Mouse (Mus musculus) natural killer cell, adult 2 months (primary cell): ENCODE data around the gene Ifngr2.

Source experiments
- DNase-seq, 2 experiments: peaks; one replicate each; pipeline ENCODE4 v3.0.0; 2022; ENCODE audit warnings: low spot score in 2 of 2

The Ifngr2 gene

DNA sequence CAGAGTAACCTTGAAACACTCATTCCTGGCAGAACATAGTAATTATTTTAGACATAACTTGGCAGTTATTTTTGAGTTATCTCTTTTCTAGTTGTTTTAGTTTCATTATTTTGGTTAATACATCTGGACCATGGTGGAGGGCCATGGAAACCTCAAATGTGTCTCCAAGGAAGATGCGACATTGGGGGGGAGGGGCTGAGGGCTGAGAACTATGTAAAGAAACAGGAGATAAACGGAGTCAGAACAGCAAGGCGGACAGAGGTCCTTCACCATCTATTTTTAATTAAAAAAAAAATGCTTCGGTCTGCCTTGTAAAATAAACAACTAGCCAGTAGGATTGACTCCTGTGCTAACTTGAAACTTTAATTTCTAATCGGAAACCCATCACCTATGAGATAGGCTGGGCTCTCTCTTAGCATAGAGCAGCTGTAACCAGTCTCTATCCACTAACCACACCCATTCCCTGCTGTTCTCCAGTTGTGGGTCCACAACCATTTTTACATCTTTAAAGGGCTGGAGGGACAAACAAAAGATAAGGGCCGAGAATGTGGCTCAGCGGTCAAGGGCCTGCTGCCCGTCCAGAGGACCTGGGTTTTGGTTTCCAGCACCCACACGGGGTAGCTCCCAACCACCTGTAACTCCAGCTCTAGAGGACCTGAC is 18.6 kb downstream of the Ifngr2 start:
- no peak for DNase-seq

DNA sequence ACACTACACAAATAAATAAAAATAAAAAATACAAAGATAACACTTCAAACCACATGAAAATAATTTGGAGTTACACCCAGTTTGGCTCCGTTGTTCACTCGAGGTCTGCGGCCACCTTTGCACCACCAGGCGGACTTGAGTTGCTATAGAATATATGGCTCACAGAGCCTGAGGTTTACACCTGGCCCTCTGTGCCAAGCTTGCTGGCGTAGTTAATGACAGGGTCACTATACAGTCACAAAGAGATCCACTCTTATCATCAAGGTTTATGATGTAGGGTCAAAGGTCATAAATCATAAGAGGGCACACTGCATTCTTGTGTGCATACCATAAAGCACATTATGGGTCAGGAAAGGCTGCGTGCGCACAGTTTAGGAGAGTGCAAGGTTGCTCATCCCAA is 19.1 kb downstream of the Ifngr2 start:
- no peak for DNase-seq

DNA sequence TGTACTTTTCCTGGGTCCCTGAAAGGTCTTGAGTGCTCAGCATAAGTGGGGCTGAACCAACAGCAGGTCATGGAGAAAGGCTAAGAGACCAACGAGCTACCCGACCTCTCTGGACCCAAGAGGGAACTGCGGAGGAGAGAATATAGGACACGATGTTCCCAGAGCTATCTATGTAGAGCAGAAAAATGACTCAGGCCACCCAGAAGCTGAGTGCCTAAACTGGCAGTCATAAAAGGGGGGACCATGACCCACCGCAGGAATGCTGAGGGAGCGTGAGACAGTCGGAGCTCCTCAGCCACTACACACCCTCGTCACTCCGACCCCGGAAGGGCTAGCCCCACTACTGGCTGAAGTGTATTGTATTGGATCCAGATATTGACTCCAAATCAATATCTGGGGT is 22.1 kb downstream of the Ifngr2 start:
- DNase-seq = no peak

DNA sequence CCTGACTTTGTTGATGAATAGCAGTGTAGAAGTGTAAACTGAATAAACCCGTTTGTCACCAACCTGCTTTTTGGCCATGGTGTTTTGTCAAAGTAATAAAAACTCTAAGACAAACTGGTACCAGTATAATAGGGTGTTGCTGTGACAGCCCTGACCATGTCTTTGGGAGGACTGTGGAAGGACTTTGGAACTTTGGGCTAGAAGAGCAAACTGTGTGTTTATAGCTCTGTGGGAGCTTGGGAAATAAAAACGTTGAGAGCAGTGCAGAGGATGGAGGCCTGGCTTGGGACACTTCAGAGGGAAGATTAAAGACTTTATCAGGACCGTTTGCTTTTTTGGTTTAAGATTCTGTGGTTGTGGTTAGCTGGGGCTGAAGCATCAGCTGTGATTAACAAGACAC is 24.2 kb downstream of the Ifngr2 start:
- no peak for DNase-seq

DNA sequence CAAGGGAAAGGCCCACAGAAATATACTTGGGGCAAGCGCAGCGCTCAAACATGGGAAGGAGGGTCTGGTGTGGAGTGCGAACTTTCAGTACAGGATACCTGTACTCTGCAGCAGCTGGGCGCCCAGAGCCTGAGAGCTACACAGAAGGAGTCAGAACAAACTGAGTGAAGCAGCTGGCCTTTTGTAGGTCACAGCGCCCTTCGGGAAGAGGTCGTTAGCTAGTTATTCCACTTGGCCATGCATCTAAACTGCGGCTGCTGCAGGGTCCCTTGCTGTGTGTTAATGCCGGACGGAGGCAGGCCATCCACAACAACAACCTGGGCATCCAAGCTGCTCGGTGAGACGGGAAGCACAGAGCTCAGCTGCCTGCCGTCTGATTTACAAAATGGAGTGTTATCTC is 28.3 kb downstream of the Ifngr2 start:
- DNase-seq = no peak

DNA sequence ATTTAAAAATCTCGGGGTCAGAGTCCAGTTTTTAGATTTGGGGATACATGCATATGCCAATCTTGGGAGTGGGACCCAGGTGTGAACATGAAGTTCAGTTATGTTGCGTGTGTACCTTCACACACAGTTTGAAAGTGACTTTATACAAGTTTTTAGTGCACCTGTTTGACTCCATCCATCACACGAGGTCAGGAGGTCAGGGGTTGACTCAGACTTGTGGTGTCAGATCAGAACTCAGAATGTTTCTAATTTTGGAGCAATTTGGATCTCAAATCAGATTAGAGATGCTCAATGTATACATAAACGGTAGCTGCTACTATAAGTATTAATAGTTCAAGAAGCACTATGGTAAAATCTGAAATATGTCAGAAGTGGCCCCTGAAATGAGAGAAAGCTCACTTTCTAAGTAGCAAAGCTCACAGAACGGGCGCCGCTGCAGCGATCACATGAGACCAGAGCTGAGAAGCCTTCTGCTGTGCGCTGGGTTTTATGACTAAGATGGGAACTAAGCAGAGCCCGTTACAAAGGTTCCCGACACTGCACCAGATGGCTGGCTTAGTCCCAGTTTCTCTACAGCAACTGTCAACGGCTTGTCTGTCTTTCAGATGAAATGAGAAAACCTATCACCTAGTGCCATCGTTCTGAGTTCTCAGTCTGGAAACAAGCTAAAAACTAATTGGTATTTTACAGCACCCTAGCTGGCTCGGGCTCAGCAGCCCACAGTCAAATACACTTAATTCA is 32.3 kb downstream of the Ifngr2 start:
- DNase-seq = no peak

DNA sequence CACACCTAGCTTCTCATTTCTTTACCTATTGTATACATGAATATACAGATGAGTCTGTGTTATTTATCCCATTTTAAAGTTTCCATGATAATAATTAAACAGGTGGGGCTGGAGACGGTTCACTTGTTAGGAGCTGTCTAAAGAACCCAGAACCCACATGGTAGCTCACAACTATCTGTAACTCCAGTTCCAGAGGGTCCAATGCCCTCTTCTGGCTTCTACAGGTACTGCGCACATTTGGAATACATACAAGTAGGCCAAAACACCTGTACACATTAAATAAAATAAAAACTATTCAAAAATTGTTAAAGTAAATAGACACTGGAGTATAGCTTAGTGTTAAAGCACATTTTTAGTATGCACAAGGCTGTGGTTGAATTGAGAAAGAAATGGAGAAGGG is 35.4 kb downstream of the Ifngr2 start:
- peak; percentile 20 to 57 for DNase-seq

DNA sequence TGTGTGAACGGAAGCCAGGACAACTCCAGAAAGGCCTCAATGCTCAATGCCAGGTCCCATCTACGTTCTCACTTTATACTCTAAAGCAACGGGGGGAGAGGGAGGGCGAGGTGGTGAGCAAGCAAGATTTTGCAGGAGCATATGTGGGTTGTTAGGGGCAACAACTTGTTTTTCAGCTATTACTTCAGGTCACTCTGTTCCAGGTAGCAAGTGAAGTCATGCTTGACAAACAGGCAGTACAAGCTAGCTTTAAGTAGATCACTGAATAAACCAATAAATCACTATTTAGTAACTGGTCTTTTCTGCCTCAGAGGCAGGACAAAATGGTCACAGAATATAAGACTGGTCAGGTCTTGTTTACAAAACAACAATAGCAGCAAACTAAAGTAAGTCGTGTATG is 38.7 kb downstream of the Ifngr2 start:
- no peak for DNase-seq

DNA sequence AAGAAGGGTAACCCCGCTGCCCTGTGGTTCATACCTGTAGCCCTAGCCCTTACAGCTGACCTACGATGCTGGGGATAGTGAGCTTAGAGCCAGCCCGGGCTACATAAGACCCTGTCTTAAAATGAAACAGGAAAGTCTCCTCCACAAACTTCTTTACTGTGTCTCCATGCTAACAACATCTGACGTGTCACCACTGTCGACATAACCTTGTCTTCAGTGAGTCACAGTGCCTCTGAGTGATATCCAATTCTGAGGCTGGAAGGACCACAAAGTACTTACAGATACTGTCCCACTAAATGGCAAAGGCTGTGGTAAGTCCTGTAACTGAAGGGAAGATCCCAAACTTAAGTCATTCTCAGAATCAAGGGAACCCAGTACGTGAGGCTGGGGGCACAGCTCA is 39.4 kb downstream of the Ifngr2 start:
- DNase-seq = no peak

DNA sequence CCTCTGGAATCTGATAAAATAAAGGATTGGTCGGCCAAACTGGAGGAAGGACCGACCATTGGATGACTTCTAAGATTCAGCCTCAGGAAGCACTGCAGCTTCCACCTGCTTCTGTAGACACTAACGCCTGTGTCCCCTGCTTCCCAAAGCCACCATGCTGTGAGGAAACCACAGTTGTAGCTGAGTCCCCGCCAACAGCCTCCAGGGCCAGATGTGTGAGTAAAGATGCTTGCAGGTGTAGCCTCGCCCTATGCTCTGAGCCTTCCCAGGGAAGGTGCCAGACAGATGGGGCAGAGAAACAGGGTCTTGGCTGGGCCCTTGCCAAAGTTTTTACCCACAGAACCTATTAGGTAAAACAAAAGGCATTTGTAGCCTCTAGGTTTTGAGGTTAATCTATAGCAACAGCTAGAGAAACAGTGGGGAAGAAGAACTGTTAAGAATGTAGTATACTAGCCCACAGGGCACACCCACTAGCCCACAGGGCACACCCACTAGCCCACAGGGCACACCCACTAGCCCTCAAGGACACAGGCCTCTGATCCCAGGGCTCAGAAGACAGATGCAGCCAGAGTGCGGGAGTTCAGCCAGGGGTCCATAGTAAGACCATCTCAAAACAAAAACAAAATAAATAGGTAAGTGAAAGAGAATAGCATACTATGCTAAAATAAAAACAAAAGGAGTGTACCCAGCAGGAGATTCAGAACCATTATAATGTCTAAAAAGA is 41.0 kb downstream of the Ifngr2 start:
- no peak for DNase-seq

DNA sequence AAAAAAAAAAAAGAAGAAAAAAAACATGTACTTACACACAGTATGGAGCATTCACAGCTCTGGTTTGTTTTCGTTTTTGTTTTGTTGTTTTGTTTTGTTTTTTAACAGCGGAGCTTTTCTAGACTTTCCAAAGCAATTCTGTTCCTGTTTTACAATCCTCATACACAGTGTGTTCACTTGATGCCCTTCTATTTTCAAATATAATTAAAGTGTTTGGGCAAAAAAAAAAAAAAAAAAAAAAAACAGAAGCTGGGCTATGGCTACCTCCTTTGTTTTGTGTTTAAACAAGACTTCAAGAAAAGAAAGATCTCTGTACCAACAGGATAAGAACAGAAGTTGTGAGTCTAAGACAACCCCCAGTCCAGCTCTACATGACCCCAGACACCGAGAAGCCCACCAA is 41.8 kb downstream of the Ifngr2 start:
- no peak for DNase-seq

DNA sequence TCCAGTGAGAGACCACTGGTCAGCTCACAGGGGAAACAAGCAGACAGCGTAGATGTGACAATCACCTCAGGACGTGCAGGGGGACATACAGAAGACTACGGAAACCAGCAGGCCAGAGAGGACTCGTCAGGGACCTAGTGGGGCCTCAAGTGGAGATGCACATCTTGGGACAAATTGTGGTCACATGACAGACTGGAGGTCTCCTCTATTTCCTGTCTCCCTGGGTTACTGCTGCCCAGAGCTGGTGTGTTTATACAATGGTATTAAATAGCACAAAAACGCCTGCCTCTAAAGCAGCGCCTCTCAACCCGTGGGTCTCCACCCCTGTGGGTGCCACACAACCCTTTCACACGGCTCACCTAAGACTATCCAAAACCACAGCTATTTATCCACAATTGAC is 45.3 kb downstream of the Ifngr2 start:
- no peak for DNase-seq

DNA sequence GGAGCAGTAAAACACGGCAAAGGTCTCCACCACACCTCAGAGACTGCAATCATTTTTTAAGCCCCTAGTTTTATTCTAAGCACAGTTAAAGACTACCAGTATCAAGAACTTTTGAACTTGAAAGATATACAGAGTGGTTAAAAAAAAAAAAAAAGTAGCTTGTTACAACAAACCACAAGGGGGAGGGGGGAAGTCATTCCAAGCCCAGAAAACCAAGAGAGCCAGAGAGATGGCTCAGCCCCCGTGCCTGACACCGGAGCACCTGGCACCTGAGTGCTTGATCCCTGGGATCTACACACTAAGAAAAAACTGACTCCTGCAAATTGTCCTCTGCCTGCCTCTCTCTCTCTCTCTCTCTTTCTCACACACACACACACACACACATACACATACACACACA is 46.4 kb downstream of the Ifngr2 start:
- no peak for DNase-seq

DNA sequence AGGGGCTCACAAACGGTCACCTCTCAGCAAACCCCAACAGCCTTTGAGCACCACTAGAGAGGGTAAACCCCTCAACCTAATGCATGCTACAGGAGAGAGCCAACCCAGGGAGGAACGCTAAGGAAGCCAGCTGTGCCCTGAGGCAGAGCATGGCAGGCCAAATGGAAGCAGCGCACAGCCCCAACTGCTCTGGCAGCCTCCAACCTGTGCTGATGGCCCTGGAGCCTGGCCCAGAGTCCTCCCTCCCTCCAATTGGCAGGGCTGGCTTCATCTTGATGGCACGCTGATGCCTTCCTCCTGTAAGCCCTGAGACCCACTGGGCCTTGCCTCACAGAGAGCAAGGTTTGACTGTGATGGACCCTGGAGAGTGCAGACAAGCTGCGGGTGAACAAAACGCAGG is 48.2 kb downstream of the Ifngr2 start:
- DNase-seq = no peak

DNA sequence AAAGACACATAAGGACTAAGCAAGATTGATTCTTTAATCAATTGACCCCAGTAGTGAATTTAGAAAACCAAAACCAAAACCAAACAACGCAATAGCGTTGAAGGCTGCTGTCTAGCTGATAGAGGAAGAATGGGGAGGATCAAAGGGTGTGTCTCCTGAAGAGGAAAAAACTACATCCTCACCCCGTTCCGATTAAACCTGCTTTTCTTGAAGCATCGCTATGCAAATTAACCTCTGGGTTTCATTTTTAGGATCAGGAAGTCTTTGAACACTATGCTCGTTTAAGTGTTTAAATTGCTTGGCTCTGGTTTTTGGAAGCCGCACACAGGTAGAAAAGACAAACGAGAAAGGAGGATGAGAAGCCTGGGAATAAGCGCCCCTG is 49.5 kb downstream of the Ifngr2 start:
- peak in 1 of 2 experiments; percentile 33 for DNase-seq

DNA sequence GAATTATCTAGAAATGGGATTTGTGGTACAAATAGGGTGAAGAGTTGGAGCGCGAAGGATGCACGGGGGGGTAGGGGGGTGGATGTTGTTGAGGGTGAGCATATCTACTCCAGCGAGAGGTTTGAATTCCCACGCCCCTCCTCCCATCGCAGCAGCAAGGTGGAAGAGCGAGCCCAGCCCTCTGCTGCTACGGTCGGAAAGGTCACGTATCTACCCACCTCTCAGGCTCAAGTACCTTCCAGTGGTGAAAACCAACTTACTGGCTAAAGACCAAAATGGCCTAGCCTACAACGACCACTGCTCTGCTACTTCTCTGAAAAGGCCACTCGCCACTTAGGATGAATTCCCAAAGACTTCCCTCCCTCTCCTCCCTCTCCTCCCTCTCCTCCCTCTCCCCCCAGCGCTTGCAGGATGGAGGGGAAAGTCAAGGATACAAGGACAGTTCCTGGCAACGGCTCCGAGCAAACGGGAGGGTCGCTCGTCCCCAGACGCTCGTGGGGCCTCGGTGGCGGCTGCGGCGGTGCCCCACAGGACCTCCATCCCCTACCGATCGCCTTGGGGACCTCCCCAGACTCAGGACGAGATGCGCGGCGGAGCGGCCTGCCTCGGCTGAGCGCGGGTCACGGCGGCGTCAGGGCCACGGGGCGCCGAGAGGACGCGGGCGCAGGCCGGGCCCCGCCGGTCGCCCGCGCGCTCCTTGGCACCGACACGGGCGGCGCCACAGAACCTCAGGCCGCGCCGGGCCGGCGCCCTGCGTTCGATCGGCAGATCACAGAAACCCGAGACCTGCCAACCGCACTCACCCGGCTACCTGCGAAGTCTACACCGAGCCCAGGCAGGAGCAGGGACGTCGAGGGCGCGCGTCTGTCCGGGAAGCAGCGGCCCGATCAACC is 50.2 kb downstream of the Ifngr2 start:
- DNase-seq = no peak

DNA sequence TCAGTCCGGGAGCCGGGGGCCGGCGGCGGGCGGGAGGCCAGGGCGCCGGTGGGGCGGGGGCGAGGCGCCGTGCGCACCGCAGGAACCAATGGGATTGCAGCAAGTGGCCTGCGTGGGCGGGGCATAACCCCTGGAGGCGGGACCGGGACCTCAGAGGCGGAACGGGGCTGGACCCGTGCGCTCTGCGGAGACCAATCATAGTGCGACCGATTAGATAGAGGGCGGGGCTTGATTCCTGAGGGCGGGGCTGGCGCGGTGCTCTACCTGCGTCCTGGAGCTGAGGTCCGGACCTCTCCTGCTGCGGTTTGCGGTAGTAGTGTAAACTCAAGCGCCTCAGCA is 50.8 kb downstream of the Ifngr2 start, which contains the start of gene Tmem50b:
TSS of gene Tmem50b (minus strand) at position 129 of the 339 bp plus-strand sequence.
- DNase-seq = peak; percentile 96 to 99

DNA sequence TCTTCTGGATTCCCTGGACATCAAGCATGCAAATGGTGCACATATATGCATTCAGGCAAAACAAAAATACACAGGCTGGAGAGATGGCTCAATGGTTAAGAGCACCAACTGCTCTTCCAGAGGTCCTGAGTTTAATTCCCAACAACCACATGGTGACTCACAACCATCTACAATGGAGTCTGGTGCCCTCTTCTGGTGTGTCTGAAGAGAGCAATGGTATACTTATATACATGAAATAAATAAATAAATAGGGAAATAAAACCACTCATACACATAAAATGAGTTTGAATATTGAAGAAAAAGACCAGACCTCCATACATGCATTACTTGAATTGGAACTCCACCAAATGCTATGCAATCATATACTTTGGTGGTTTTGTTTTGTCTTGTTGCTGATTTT is 52.4 kb downstream of the Ifngr2 start:
- DNase-seq = no peak

DNA sequence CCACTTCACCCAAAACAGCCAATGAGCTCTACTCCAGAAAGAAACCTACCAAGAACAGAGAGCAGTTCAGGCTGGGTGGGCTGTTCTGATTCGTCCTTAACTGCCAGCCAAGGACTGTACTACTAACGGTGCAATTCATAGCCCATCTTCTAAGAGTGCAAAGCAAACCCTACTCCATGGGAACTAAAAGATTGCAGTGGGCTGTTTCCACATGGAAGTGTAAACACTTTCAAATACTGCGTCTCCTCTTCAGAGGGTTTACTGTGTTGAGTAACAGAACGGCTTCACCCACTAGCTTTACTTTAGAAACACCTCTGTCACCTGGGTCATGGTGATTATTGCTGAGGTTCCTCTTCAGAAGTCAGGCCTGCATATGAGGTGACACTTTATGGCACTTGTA is 54.2 kb downstream of the Ifngr2 start:
- no peak for DNase-seq

DNA sequence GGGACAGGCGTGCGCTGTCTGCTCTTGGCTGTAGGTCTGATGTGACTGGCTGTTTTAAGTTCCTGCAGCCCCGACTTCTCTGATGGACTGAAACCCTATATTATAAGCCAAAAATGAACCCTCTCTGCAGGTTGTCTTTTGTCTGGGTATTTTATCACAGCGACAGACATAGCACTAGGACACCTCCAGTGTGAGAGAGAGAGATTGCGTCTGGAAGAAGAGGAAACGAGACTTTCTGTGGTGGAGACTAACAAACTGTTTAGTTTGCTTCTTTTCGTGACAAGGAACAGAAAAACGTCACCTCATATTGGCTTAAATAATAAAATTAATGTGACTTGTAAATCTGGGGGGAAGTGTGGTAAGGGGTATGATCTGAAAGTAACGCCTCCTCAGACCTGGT is 54.8 kb downstream of the Ifngr2 start:
- no peak for DNase-seq

DNA sequence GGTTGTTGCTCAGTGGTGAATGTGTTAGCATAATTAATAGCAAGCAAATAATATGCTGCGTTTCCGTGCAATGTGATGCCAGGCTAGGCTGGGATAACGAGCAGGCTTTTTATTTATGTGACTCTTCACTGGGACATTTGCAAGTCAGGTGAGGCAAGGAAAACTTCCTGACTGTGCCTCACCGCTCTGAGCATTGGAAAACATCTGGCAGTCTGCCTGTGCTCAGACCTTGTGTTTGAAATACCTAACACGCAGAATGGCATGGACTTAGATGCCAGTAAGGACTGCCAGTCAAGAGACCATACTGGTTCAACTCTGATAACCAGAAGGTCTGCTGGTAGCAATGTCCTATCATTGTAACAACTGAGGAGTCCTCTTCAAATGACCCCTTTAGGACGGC is 58.3 kb downstream of the Ifngr2 start:
- no peak for DNase-seq

DNA sequence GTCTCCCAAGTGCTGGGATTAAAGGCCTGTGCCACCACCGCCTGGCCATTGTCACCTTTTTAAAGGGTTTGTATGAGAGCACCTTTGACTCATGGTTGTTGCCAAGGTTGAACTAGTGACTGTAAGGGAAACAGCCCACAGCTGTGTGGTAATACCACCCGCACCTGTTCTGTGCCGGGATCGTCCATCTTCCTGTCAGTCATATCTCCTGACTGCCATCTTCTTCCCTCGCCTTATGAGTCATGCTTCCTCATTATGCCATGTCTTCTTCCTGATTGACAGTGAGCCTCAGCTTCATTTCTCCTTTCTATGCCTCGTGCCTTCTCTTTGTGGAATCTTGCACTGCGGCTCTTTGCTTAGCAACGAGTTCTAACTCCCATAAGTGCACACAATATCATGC is 60.1 kb downstream of the Ifngr2 start:
- no peak for DNase-seq
